Mouse (Mus musculus) erythroblast, embryonic 14.5 days (primary cell): ENCODE measurements around the gene Ip6k3.

Source experiments
- GATA1 ChIP-seq: IDR thresholded peaks from 2 replicates; pipeline ENCODE4 v1.6.1; 2012; ENCODE audit warnings: low read length, inconsistent platforms, mixed read lengths
- TAL1 ChIP-seq: IDR thresholded peaks from 3 replicates; pipeline ENCODE4 v1.6.1; 2012; ENCODE audit warnings: low read length, inconsistent platforms, mixed read lengths

DNA sequence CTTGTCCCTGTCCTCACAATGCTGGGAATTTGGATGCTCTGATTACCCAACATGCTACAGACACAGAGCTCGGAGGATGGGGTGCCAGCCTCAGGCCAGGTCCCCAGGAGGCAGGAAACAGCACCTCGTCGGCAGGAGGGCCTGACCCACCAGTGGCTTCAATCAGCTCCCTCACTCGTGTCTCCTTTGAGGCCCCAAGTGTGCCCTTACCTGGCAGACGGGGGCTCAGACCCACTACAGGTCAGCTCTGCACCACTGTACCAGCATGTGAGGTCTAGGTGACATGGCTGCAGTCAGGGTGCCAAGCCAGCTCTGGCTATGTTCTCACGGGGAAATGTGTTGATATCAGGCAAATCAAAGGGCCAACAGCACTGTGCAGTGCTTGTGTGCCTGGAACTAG lies 23.6 kb upstream of the Ip6k3 start:
- TF ChIP-seq TAL1 (no peak), GATA1 (no peak)
